Mouse (Mus musculus): ENCODE measurements around the gene Lgals3. TPM values are rescaled to one million over a fixed set of nuclear protein-coding genes. Genes with fewer than 3 reads are reported as not detected.

The Lgals3 gene
- total RNA-seq, 1 experiment, result 36.9 TPM

GRCm38 (mm10) chr14:47395462-47396026 lies 28.0 kb downstream of the Lgals3 start:
- Histone ChIP-seq H3K4me1 (ENCODE audit: control insufficient read depth in 2 of 2, insufficient read depth in 2 of 2, low read length in 2 of 2, poor library complexity in 1 of 2) (no peaks in the 10 kb centered on the region), H3K36me3 (ENCODE audit: control insufficient read depth, insufficient read depth, low read length, poor library complexity, severe bottlenecking) (peaks cover 58% of the 10 kb centered on the region), H3K4me3 (ENCODE audit: insufficient read depth in 1 of 2, low read depth in 1 of 2, low read length in 2 of 2, poor library complexity in 1 of 2, severe bottlenecking in 1 of 2) (no peak overlapping the region), H3K9ac (ENCODE audit: insufficient read depth, low read depth, low read length, poor library complexity, severe bottlenecking) (no peak overlapping the region; the same call in 1 of the 2 replicates), H3K27ac (ENCODE audit: insufficient read depth, low read depth, low read length, poor library complexity, severe bottlenecking) (no peak overlapping the region), H3K9me3 (ENCODE audit: control insufficient read depth, insufficient read depth, low read depth, low read length) (no peaks in the 10 kb centered on the region)
- no peak for DNase-seq (ENCODE audit: low read depth, low spot score)
- TF ChIP-seq MAFK (IDR thresholded peaks at IDR 0.05; ENCODE audit: insufficient read depth, low read depth, low read length), result no peak
- TF ChIP-seq CHD2 (IDR thresholded peaks at IDR 0.05; ENCODE audit: low read depth, low read length), result no peak
- no peak for TF ChIP-seq ZC3H11A (IDR thresholded peaks at IDR 0.05; ENCODE audit: borderline replicate concordance, low read depth, low read length)
- no peak for TF ChIP-seq ZNF384 (IDR thresholded peaks at IDR 0.05; ENCODE audit: low read depth, low read length)
- in situ Hi-C loops (cut with MboI; ENCODE audit: low sequenced_read_pairs in 2 of 2, unreplicated experiment in 2 of 2), result loop anchor here in 1 of 2 experiments (10.0 kb wide), 1 partner anchor 61 kb away; no protein-coding TSS in a partner anchor

- TF ChIP-seq CHD2 (IDR thresholded peaks at IDR 0.05; ENCODE audit: low read depth, low read length), result no peak
- peak; percentile 44; the same call in 1 of the 2 replicates for TF ChIP-seq ZC3H11A (IDR thresholded peaks at IDR 0.05; ENCODE audit: borderline replicate concordance, low read depth, low read length)
- no peak for TF ChIP-seq HCFC1 (IDR thresholded peaks at IDR 0.05; ENCODE audit: borderline replicate concordance, insufficient read depth, low read length)
- 0 out of 2 replicates have a peak, but pooled peaks have one; percentile 0 for TF ChIP-seq ZNF384 (IDR thresholded peaks at IDR 0.05; ENCODE audit: low read depth, low read length)
- TF ChIP-seq MAFK (IDR thresholded peaks at IDR 0.05; ENCODE audit: insufficient read depth, low read depth, low read length), result no peak
- no peak for DNase-seq (ENCODE audit: low read depth, low spot score)
- no peak overlapping the region for H3K9ac ChIP-seq (ENCODE audit: insufficient read depth, low read depth, low read length, poor library complexity, severe bottlenecking)
- peaks cover 60% of the 10 kb centered on the region for H3K36me3 ChIP-seq (ENCODE audit: control insufficient read depth, insufficient read depth, low read length, poor library complexity, severe bottlenecking)
- no peaks in the 10 kb centered on the region for H3K9me3 ChIP-seq (ENCODE audit: control insufficient read depth, insufficient read depth, low read depth, low read length)
- H3K27ac ChIP-seq (ENCODE audit: insufficient read depth, low read depth, low read length, poor library complexity, severe bottlenecking), result no peak overlapping the region
- H3K4me1 ChIP-seq (ENCODE audit: control insufficient read depth in 2 of 2, insufficient read depth in 2 of 2, low read length in 2 of 2, poor library complexity in 1 of 2), result no peaks in the 10 kb centered on the region
- H3K4me3 ChIP-seq (ENCODE audit: insufficient read depth in 1 of 2, low read depth in 1 of 2, low read length in 2 of 2, poor library complexity in 1 of 2, severe bottlenecking in 1 of 2), result no peak overlapping the region
- in situ Hi-C loops (cut with MboI; ENCODE audit: low sequenced_read_pairs in 2 of 2, unreplicated experiment in 2 of 2), result loop anchor here in 1 of 2 experiments (10.0 kb wide), 1 partner anchor 61 kb away; no protein-coding TSS in a partner anchor
Measured at GRCm38 (mm10) chr14:47396165-47396652, 28.7 kb downstream of the Lgals3 start.

GRCm38 (mm10) chr14:47402735-47403134 lies 35.2 kb downstream of the Lgals3 start:
- H3K27ac ChIP-seq (ENCODE audit: insufficient read depth, low read depth, low read length, poor library complexity, severe bottlenecking), result no peak overlapping the region
- H3K9ac ChIP-seq (ENCODE audit: insufficient read depth, low read depth, low read length, poor library complexity, severe bottlenecking), result no peak overlapping the region
- DNase-seq (ENCODE audit: low read depth, low spot score), result no peak
- peaks cover 2 to 3% of the 10 kb centered on the region in 2 experiments; a peak in 1 of 4 replicates for H3K4me1 ChIP-seq (ENCODE audit: control insufficient read depth in 2 of 2, insufficient read depth in 2 of 2, low read length in 2 of 2, poor library complexity in 1 of 2)
- TF ChIP-seq MAFK (IDR thresholded peaks at IDR 0.05; ENCODE audit: insufficient read depth, low read depth, low read length), result no peak
- no peak for TF ChIP-seq ZNF384 (IDR thresholded peaks at IDR 0.05; ENCODE audit: low read depth, low read length)
- no peak for TF ChIP-seq CHD2 (IDR thresholded peaks at IDR 0.05; ENCODE audit: low read depth, low read length)
- TF ChIP-seq ZC3H11A (IDR thresholded peaks at IDR 0.05; ENCODE audit: borderline replicate concordance, low read depth, low read length), result no peak
- no peak for TF ChIP-seq HCFC1 (IDR thresholded peaks at IDR 0.05; ENCODE audit: borderline replicate concordance, insufficient read depth, low read length)
- H3K9me3 ChIP-seq (ENCODE audit: control insufficient read depth, insufficient read depth, low read depth, low read length), result no peaks in the 10 kb centered on the region
- H3K36me3 ChIP-seq (ENCODE audit: control insufficient read depth, insufficient read depth, low read length, poor library complexity, severe bottlenecking), result peaks cover 47% of the 10 kb centered on the region
- in situ Hi-C loops (cut with MboI; ENCODE audit: low sequenced_read_pairs in 2 of 2, unreplicated experiment in 2 of 2), result no loop called here
- no peak overlapping the region for H3K4me3 ChIP-seq (ENCODE audit: insufficient read depth in 1 of 2, low read depth in 1 of 2, low read length in 2 of 2, poor library complexity in 1 of 2, severe bottlenecking in 1 of 2)

- H3K9me3 ChIP-seq (ENCODE audit: control insufficient read depth, insufficient read depth, low read depth, low read length), result no peaks in the 10 kb centered on the region
- peaks cover 2 to 3% of the 10 kb centered on the region in 2 experiments; a peak in 1 of 4 replicates for H3K4me1 ChIP-seq (ENCODE audit: control insufficient read depth in 2 of 2, insufficient read depth in 2 of 2, low read length in 2 of 2, poor library complexity in 1 of 2)
- H3K4me3 ChIP-seq (ENCODE audit: insufficient read depth in 1 of 2, low read depth in 1 of 2, low read length in 2 of 2, poor library complexity in 1 of 2, severe bottlenecking in 1 of 2), result no peak overlapping the region
- no peak overlapping the region for H3K27ac ChIP-seq (ENCODE audit: insufficient read depth, low read depth, low read length, poor library complexity, severe bottlenecking)
- no peak overlapping the region for H3K9ac ChIP-seq (ENCODE audit: insufficient read depth, low read depth, low read length, poor library complexity, severe bottlenecking)
- in situ Hi-C loops (cut with MboI; ENCODE audit: low sequenced_read_pairs in 2 of 2, unreplicated experiment in 2 of 2), result no loop called here
- H3K36me3 ChIP-seq (ENCODE audit: control insufficient read depth, insufficient read depth, low read length, poor library complexity, severe bottlenecking), result peaks cover 50% of the 10 kb centered on the region
- TF ChIP-seq CHD2 (IDR thresholded peaks at IDR 0.05; ENCODE audit: low read depth, low read length), result no peak
- TF ChIP-seq MAFK (IDR thresholded peaks at IDR 0.05; ENCODE audit: insufficient read depth, low read depth, low read length), result no peak
- TF ChIP-seq ZNF384 (IDR thresholded peaks at IDR 0.05; ENCODE audit: low read depth, low read length), result no peak
- no peak for TF ChIP-seq ZC3H11A (IDR thresholded peaks at IDR 0.05; ENCODE audit: borderline replicate concordance, low read depth, low read length)
- no peak for TF ChIP-seq HCFC1 (IDR thresholded peaks at IDR 0.05; ENCODE audit: borderline replicate concordance, insufficient read depth, low read length)
- DNase-seq (ENCODE audit: low read depth, low spot score), result no peak
Measured at GRCm38 (mm10) chr14:47406000-47406399, 38.4 kb downstream of the Lgals3 start.

Data from ES-E14 (cell line).